ENCODE assay signal across 8 mouse cellular contexts in the genomic region with DNA sequence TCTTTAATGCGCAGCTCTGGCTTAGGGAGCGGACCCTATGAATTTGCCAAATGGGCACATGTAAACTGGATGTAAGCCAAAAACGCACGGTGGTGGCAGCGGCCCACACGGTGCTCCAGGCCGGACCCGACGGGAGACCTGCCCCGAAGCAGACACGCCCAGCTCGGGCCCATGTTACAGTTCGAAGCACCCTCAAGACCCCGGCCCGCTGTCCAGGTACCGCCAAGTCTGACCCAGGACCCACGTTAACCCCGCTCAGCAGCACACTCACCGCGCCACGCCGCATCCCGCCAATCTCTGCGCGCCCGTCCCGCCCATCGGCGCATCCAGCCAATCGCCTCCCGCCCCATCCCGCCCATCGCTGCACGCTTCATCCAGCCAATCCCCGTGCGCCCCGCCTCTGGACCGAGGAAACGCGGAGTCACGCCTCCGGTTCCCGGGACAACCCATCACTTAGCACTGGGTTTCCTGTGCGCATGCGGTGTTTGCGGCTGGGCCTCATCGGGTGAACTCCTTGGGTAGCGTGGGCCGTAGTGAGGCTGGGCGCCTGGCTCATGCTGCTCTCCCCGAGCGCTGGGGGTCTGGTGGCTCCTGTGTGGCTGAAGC. TPM values are rescaled to one million over a fixed set of nuclear protein-coding genes. Genes with fewer than 3 reads are reported as not detected.
DNase-seq lines count a peak whose midpoint lies in the region; ATAC-seq lines count a peak whose summit lies in the region.

Gene Pold2 (minus strand): TSS at position 372 of the 606 bp plus-strand sequence.

- peak within 1 kb of the TSS; percentile 71 for H3K9ac ChIP-seq in kidney, embryonic 15.5 days

- H3K27me3 ChIP-seq in heart, embryonic 10.5 days (ENCODE audit: insufficient read depth, poor library complexity, severe bottlenecking): no peaks in the 10 kb centered on the region
- H3K27me3 ChIP-seq in kidney, embryonic 15.5 days: no peaks in the 10 kb centered on the region

- H3K4me1 ChIP-seq in heart, embryonic 10.5 days: peaks cover 36% of the 10 kb centered on the region
- H3K4me1 ChIP-seq in kidney, embryonic 15.5 days: peaks cover 25% of the 10 kb centered on the region

- H3K9me3 ChIP-seq in heart, embryonic 10.5 days: no peaks in the 10 kb centered on the region
- H3K9me3 ChIP-seq in kidney, embryonic 15.5 days (replicated peaks): no peaks in the 10 kb centered on the region

- peak within 1 kb of the TSS; percentile 90 for H3K27ac ChIP-seq in heart, embryonic 10.5 days
- H3K27ac ChIP-seq in kidney, embryonic 15.5 days: peak within 1 kb of the TSS; percentile 86

- peak; percentile 92 to 95 for DNase-seq in B cell, adult 2 months
- peak; percentile 99 for DNase-seq in brain, adult 2 months (ENCODE audit: low read depth, low spot score)
- DNase-seq in heart, embryonic 10.5 days (ENCODE audit: low spot score): peak; percentile 100
- DNase-seq in liver: peak; percentile 99
- peak; percentile 98 for DNase-seq in spleen, postnatal 4 days (ENCODE audit: low spot score in 2 of 2)

- H3K4me3 ChIP-seq in heart, embryonic 10.5 days: peak within 1 kb of the TSS; percentile 73
- H3K4me3 ChIP-seq in kidney, embryonic 15.5 days (replicated peaks): peak within 1 kb of the TSS; percentile 83

- H3K36me3 ChIP-seq in heart, embryonic 10.5 days: peaks cover 38% of the 10 kb centered on the region
- H3K36me3 ChIP-seq in kidney, embryonic 15.5 days: peaks cover 36% of the 10 kb centered on the region

- peak within 1 kb of the TSS; percentile 82 for H3K4me2 ChIP-seq in kidney, embryonic 15.5 days

- WGBS in heart, embryonic 10.5 days: under 1% methylated on average over 52 of the region's 52 CpGs
- under 1% methylated on average over 45 of the region's 52 CpGs for WGBS in kidney, embryonic 15.5 days

- ATAC-seq in erythroblast, adult 5-6 weeks (replicated peaks; ENCODE audit: low FRiP score, poor library complexity, severe bottlenecking): peak; percentile 97
- peak; percentile 99 for ATAC-seq in kidney, embryonic 15.5 days (replicated peaks; ENCODE audit: low FRiP score)
- ATAC-seq in monocyte, adult 5-6 weeks (replicated peaks; ENCODE audit: insufficient number of reproducible peaks, low FRiP score, low TSS enrichment, poor library complexity, severe bottlenecking): peak; percentile 94

RNA-seq across cellular contexts. Expression of gene Pold2, which starts in this region (rescaled TPM):
- 20.7 and 26.5 TPM in 2 replicates for total RNA-seq in erythroblast, adult 5-6 weeks (2015; ENCODE audit: low replicate concordance)
- total RNA-seq in erythroblast, adult 5-6 weeks (2017; ENCODE audit: low replicate concordance): 4.2 and 18.0 TPM in 2 replicates
- 140 and 162 TPM in 2 replicates for polyA plus RNA-seq in heart, embryonic 10.5 days (2016; fragmentation: Nextera tagmentation; extraction: Ambion mirVana)
- 133 and 141 TPM in 2 replicates for polyA plus RNA-seq in kidney, embryonic 15.5 days (2015; fragmentation: Nextera tagmentation; extraction: Ambion mirVana)
- 7.0 to 17.2 TPM (median 15.4 TPM) in 3 replicates for total RNA-seq in monocyte, adult 5-6 weeks (2017)

Comparison
In these comparisons a context has a peak if more than half of its experiments do, and no peak if none do; other contexts are left out.
1. Peak in every context shown above with its lines: DNase-seq, ATAC-seq, H3K4me3 ChIP-seq and H3K27ac ChIP-seq.